Mouse (Mus musculus): ENCODE measurements around the gene Lck.

DNA sequence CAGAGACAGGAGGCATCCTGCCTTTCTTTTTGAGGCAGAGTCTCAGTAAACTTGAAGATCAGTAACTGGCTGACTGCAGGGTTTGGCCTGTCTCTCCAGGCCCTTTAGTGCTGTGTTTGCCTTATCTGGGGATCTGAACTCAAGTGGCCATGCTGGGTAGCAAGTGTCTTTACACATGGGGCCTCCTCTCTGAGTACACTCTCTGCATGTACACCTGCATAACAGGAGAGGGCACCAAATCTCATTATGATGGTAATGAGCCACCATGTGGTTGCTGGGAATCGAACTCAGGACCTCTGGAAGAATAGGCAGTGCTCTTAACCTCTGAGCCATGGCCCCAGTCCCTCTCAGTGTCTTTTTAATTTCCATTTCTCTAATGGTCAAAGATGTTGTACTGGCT, 8.8 kb upstream of the Lck start:
- TF ChIP-seq CTCF (IDR thresholded peaks at IDR 0.05; ENCODE audit: control insufficient read depth, insufficient read depth, insufficient replicate concordance, low read depth, low read length) (no peak), POLR2A (IDR thresholded peaks at IDR 0.05; ENCODE audit: control insufficient read depth, low read depth, low read length) (no peak)

Data from testis, adult 2 months (tissue).